Mouse (Mus musculus): Measurements from ENCODE around the gene Rasgrp3. TPM values are rescaled to one million over a fixed set of nuclear protein-coding genes. Genes with fewer than 3 reads are reported as not detected.

Rasgrp3 gene
- 0.20 and 0.66 TPM in 2 replicates for total RNA-seq (2023)

GRCm38 (mm10) chr17:75435599-75435998 lies at the start of gene Rasgrp3:
Rasgrp3 (plus strand) TSS chr17:75435896.

DNA sequence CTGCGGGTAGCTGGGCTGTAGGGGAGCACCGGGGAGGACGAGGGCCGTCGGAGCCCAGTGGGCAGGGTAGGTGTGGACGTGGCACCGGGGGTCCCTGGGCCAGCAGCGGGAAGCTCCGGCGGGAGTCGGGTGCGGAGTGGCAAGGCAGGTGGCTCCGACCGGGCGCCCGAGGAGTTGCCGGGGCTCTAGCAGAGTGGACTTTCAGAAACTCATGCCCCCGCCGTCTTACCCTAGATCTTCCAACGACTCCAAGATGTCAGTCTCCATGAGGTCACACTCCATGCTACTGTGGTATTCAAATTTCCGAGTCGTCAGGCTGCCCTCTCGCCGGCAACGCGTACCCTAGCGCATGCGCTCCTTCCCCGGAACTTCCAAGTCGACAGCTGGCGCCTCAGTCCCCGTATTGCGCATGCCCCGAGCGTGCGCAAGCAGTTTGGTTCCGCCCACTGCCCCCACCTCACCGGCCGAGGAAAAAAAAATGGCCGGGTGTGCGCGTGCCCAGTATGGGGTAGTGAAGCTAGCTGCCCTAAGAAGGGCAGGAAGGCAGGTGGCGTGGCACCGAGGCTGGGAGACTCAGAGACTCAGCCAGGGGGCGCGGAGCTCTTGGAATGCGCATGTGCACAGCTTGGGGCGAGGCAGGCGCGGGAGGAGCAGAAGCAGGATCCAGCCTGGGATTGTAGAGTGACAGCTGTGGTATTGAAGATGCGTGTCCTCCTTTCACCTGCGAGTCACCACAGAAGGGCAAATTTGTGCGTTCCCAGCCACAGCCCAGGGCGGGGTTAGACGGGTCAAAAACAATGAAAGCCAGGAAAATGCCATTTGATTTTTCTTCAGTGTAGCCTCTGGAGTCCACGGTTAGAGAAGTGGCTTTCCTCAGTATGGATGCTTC lies 116.1 kb downstream of the Rasgrp3 start, which contains the start of gene Fam98a:
Fam98a (minus strand) TSS at position 435 of the 889 bp plus-strand sequence.

Other genes with a start within 250 kb of the Rasgrp3 start
- gene Fam98a, start 116.0 kb downstream of the Rasgrp3 start, total RNA-seq (2023) = 7.7 and 15.4 TPM in 2 replicates